Mouse (Mus musculus): ENCODE data around the gene Ccdc155. TPM values are rescaled to one million over a fixed set of nuclear protein-coding genes. Genes with fewer than 3 reads are reported as not detected.
A peak's percentile ranks its signal among the peaks of the same experiment; 100 is the strongest.

Gene Ccdc155
- polyA plus RNA-seq, 1 experiment from 2014 or later, result 0.41 TPM

GRCm38 (mm10) chr7:45182199-45182601 lies 22.5 kb downstream of the Ccdc155 start:
- under 1% methylated on average over 31 of the region's 34 CpGs for WGBS

GRCm38 (mm10) chr7:45181540-45181939 lies 23.2 kb downstream of the Ccdc155 start:
- H3K4me2 ChIP-seq (ENCODE audit: low read depth, low read length), result no peak overlapping the region
- no peak for DNase-seq (ENCODE audit: low spot score)
- no peak for ATAC-seq (replicated peaks; ENCODE audit: insufficient number of reproducible peaks, low FRiP score, low TSS enrichment, low read depth)

More at GRCm38 (mm10) chr7:45182199-45182601, 22.5 kb downstream of the Ccdc155 start:
- H3K27me3 ChIP-seq (ENCODE audit: control insufficient read depth, insufficient read depth, low read length), result peaks cover 78% of the 10 kb centered on the region
- no peaks in the 10 kb centered on the region for H3K9me3 ChIP-seq (replicated peaks; ENCODE audit: control insufficient read depth, low read length)
- H3K9ac ChIP-seq (replicated peaks; ENCODE audit: low read length), result 0 out of 2 replicates have a peak overlapping the region, but pooled peaks have one; percentile 13
- ATAC-seq (replicated peaks; ENCODE audit: insufficient number of reproducible peaks, low FRiP score, low TSS enrichment, low read depth), result peak; percentile 70
- H3K36me3 ChIP-seq (replicated peaks; ENCODE audit: control insufficient read depth, insufficient read depth, low read depth, low read length), result no peaks in the 10 kb centered on the region
- DNase-seq (ENCODE audit: low spot score), result peak; percentile 93
- peak overlapping the region; percentile 17; the same call in 1 of the 2 replicates for H3K4me3 ChIP-seq (ENCODE audit: low read depth, low read length)
- H3K4me2 ChIP-seq (ENCODE audit: low read depth, low read length), result peak overlapping the region; percentile 40
- no peak overlapping the region for H3K27ac ChIP-seq (replicated peaks; ENCODE audit: low read depth, low read length)
- no peaks in the 10 kb centered on the region; the same call in 1 of the 2 replicates for H3K4me1 ChIP-seq (ENCODE audit: control insufficient read depth, insufficient read depth, low read length)

GRCm38 (mm10) chr7:45180896-45181477 lies 23.7 kb downstream of the Ccdc155 start, which contains the start of gene Pth2:
TSS of gene Pth2 (plus strand) at chr7:45180995.
- no peak within 1 kb of the TSS for H3K9ac ChIP-seq (replicated peaks; ENCODE audit: low read length)
- DNase-seq (ENCODE audit: low spot score), result no peak
- H3K4me1 ChIP-seq (ENCODE audit: control insufficient read depth, insufficient read depth, low read length), result no peaks in the 10 kb centered on the region
- H3K36me3 ChIP-seq (replicated peaks; ENCODE audit: control insufficient read depth, insufficient read depth, low read depth, low read length), result no peaks in the 10 kb centered on the region
- peaks cover 90% of the 10 kb centered on the region for H3K27me3 ChIP-seq (ENCODE audit: control insufficient read depth, insufficient read depth, low read length)
- H3K9me3 ChIP-seq (replicated peaks; ENCODE audit: control insufficient read depth, low read length), result no peaks in the 10 kb centered on the region
- 18% methylated on average over 17 of the region's 20 CpGs for WGBS
- no peak within 1 kb of the TSS for H3K4me3 ChIP-seq (ENCODE audit: low read depth, low read length)
- ATAC-seq (replicated peaks; ENCODE audit: insufficient number of reproducible peaks, low FRiP score, low TSS enrichment, low read depth), result no peak
- no peak within 1 kb of the TSS for H3K27ac ChIP-seq (replicated peaks; ENCODE audit: low read depth, low read length)
- no peak within 1 kb of the TSS for H3K4me2 ChIP-seq (ENCODE audit: low read depth, low read length)

More at GRCm38 (mm10) chr7:45181540-45181939, 23.2 kb downstream of the Ccdc155 start:
- Histone ChIP-seq H3K4me1 (ENCODE audit: control insufficient read depth, insufficient read depth, low read length) (no peaks in the 10 kb centered on the region; the same call in 1 of the 2 replicates), H3K9me3 (replicated peaks; ENCODE audit: control insufficient read depth, low read length) (no peaks in the 10 kb centered on the region), H3K27ac (replicated peaks; ENCODE audit: low read depth, low read length) (no peak overlapping the region), H3K27me3 (ENCODE audit: control insufficient read depth, insufficient read depth, low read length) (peaks cover 84% of the 10 kb centered on the region), H3K4me3 (ENCODE audit: low read depth, low read length) (no peak overlapping the region), H3K36me3 (replicated peaks; ENCODE audit: control insufficient read depth, insufficient read depth, low read depth, low read length) (no peaks in the 10 kb centered on the region), H3K9ac (replicated peaks; ENCODE audit: low read length) (no peak overlapping the region)
- 7% methylated on average over 32 of the region's 35 CpGs for WGBS

GRCm38 (mm10) chr7:45179469-45179868 lies 25.2 kb downstream of the Ccdc155 start, which contains the start of gene Gfy:
TSS of gene Gfy (minus strand) at chr7:45179569.
- Histone ChIP-seq H3K4me3 (ENCODE audit: low read depth, low read length) (no peak within 1 kb of the TSS), H3K27ac (replicated peaks; ENCODE audit: low read depth, low read length) (no peak within 1 kb of the TSS), H3K9me3 (replicated peaks; ENCODE audit: control insufficient read depth, low read length) (no peaks in the 10 kb centered on the region), H3K27me3 (ENCODE audit: control insufficient read depth, insufficient read depth, low read length) (peaks cover 98% of the 10 kb centered on the region), H3K4me1 (ENCODE audit: control insufficient read depth, insufficient read depth, low read length) (no peaks in the 10 kb centered on the region; the same call in 1 of the 2 replicates), H3K36me3 (replicated peaks; ENCODE audit: control insufficient read depth, insufficient read depth, low read depth, low read length) (no peaks in the 10 kb centered on the region), H3K9ac (replicated peaks; ENCODE audit: low read length) (no peak within 1 kb of the TSS), H3K4me2 (ENCODE audit: low read depth, low read length) (no peak within 1 kb of the TSS)
- 26% methylated on average over 7 of the region's 7 CpGs for WGBS
- ATAC-seq (replicated peaks; ENCODE audit: insufficient number of reproducible peaks, low FRiP score, low TSS enrichment, low read depth) (no peak), DNase-seq (ENCODE audit: low spot score) (no peak)

- Histone ChIP-seq H3K9ac (replicated peaks; ENCODE audit: low read length) (no peak overlapping the region), H3K27ac (replicated peaks; ENCODE audit: low read depth, low read length) (no peak overlapping the region), H3K36me3 (replicated peaks; ENCODE audit: control insufficient read depth, insufficient read depth, low read depth, low read length) (no peaks in the 10 kb centered on the region), H3K4me2 (ENCODE audit: low read depth, low read length) (no peak overlapping the region), H3K9me3 (replicated peaks; ENCODE audit: control insufficient read depth, low read length) (no peaks in the 10 kb centered on the region), H3K27me3 (ENCODE audit: control insufficient read depth, insufficient read depth, low read length) (peaks cover 94% of the 10 kb centered on the region), H3K4me1 (ENCODE audit: control insufficient read depth, insufficient read depth, low read length) (no peaks in the 10 kb centered on the region; the same call in 1 of the 2 replicates), H3K4me3 (ENCODE audit: low read depth, low read length) (no peak overlapping the region)
- ATAC-seq (replicated peaks; ENCODE audit: insufficient number of reproducible peaks, low FRiP score, low TSS enrichment, low read depth), result no peak
- DNase-seq (ENCODE audit: low spot score), result no peak
- WGBS, result 22% methylated on average over 7 of the region's 7 CpGs
Measured at GRCm38 (mm10) chr7:45178550-45178949, 26.1 kb downstream of the Ccdc155 start.

- Histone ChIP-seq H3K36me3 (replicated peaks; ENCODE audit: control insufficient read depth, insufficient read depth, low read depth, low read length) (no peaks in the 10 kb centered on the region), H3K27ac (replicated peaks; ENCODE audit: low read depth, low read length) (no peak overlapping the region), H3K9ac (replicated peaks; ENCODE audit: low read length) (no peak overlapping the region), H3K27me3 (ENCODE audit: control insufficient read depth, insufficient read depth, low read length) (peaks cover 78% of the 10 kb centered on the region), H3K9me3 (replicated peaks; ENCODE audit: control insufficient read depth, low read length) (no peaks in the 10 kb centered on the region), H3K4me3 (ENCODE audit: low read depth, low read length) (no peak overlapping the region), H3K4me1 (ENCODE audit: control insufficient read depth, insufficient read depth, low read length) (no peaks in the 10 kb centered on the region; the same call in 1 of the 2 replicates), H3K4me2 (ENCODE audit: low read depth, low read length) (peak overlapping the region; percentile 1; the same call in 1 of the 2 replicates)
- ATAC-seq (replicated peaks; ENCODE audit: insufficient number of reproducible peaks, low FRiP score, low TSS enrichment, low read depth), result no peak
- 2% methylated on average over 29 of the region's 31 CpGs for WGBS
- DNase-seq (ENCODE audit: low spot score), result no peak
Measured at GRCm38 (mm10) chr7:45176356-45176755, 28.3 kb downstream of the Ccdc155 start.

GRCm38 (mm10) chr7:45175929-45176328 lies 28.8 kb downstream of the Ccdc155 start:
- no peak overlapping the region for H3K9ac ChIP-seq (replicated peaks; ENCODE audit: low read length)

GRCm38 (mm10) chr7:45175398-45175797 lies 29.3 kb downstream of the Ccdc155 start:
- ATAC-seq (replicated peaks; ENCODE audit: insufficient number of reproducible peaks, low FRiP score, low TSS enrichment, low read depth), result no peak

More at GRCm38 (mm10) chr7:45175929-45176328, 28.8 kb downstream of the Ccdc155 start:
- Histone ChIP-seq H3K36me3 (replicated peaks; ENCODE audit: control insufficient read depth, insufficient read depth, low read depth, low read length) (no peaks in the 10 kb centered on the region), H3K4me1 (ENCODE audit: control insufficient read depth, insufficient read depth, low read length) (no peaks in the 10 kb centered on the region; the same call in 1 of the 2 replicates), H3K27me3 (ENCODE audit: control insufficient read depth, insufficient read depth, low read length) (peaks cover 73% of the 10 kb centered on the region), H3K27ac (replicated peaks; ENCODE audit: low read depth, low read length) (no peak overlapping the region), H3K9me3 (replicated peaks; ENCODE audit: control insufficient read depth, low read length) (no peaks in the 10 kb centered on the region), H3K4me3 (ENCODE audit: low read depth, low read length) (no peak overlapping the region), H3K4me2 (ENCODE audit: low read depth, low read length) (0 out of 2 replicates have a peak overlapping the region, but pooled peaks have one; percentile 1)
- ATAC-seq (replicated peaks; ENCODE audit: insufficient number of reproducible peaks, low FRiP score, low TSS enrichment, low read depth), result peak; percentile 26; the same call in 1 of the 2 replicates
- WGBS, result under 1% methylated on average over 23 of the region's 23 CpGs
- DNase-seq (ENCODE audit: low spot score), result no peak

More at GRCm38 (mm10) chr7:45175398-45175797, 29.3 kb downstream of the Ccdc155 start:
- Histone ChIP-seq H3K4me1 (ENCODE audit: control insufficient read depth, insufficient read depth, low read length) (no peaks in the 10 kb centered on the region; the same call in 1 of the 2 replicates), H3K4me3 (ENCODE audit: low read depth, low read length) (no peak overlapping the region), H3K36me3 (replicated peaks; ENCODE audit: control insufficient read depth, insufficient read depth, low read depth, low read length) (no peaks in the 10 kb centered on the region), H3K27me3 (ENCODE audit: control insufficient read depth, insufficient read depth, low read length) (peaks cover 68% of the 10 kb centered on the region), H3K27ac (replicated peaks; ENCODE audit: low read depth, low read length) (no peak overlapping the region), H3K9ac (replicated peaks; ENCODE audit: low read length) (no peak overlapping the region), H3K4me2 (ENCODE audit: low read depth, low read length) (no peak overlapping the region), H3K9me3 (replicated peaks; ENCODE audit: control insufficient read depth, low read length) (no peaks in the 10 kb centered on the region; the same call in 1 of the 2 replicates)
- no peak for DNase-seq (ENCODE audit: low spot score)
- 5% methylated on average over 13 of the region's 13 CpGs for WGBS

Data from embryonic facial prominence, embryonic 11.5 days (tissue).